Mouse (Mus musculus): ENCODE data around the gene Rcor1.

The Rcor1 gene

GRCm38 (mm10) chr12:111038976-111039612 lies at the start of gene Rcor1:
TSS of gene Rcor1 (plus strand) at chr12:111039351.
- DNase-seq (ENCODE audit: low spot score in 2 of 2), result peak; percentile 98 to 99

DNA sequence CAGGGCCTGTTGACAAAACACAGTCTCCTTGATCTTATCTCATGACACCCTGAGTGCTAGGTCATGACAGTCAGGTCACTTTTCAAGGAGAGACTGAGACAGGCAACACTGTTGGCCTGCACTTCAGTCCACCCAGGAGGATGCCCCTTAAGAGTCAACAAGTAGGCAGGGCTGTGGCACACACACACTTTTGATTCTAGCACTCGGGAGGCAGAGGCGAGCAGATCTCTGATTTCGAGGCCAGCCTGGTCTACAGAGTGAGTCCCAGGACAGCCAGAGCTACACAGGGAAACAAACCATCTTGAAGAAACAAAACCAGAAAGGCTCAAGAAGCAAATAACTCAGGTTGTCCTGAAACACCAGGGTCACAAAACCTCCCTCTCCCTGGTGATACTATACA lies 49.7 kb upstream of the Rcor1 start:
- DNase-seq (ENCODE audit: low spot score in 2 of 2), result no peak

GRCm38 (mm10) chr12:110990500-110990899 lies 48.7 kb upstream of the Rcor1 start:
- no peak for DNase-seq (ENCODE audit: low spot score in 2 of 2)

GRCm38 (mm10) chr12:110991361-110992127 lies 47.6 kb upstream of the Rcor1 start:
- peak; percentile 51 to 72 for DNase-seq (ENCODE audit: low spot score in 2 of 2)

GRCm38 (mm10) chr12:110992128-110992553 lies 47.0 kb upstream of the Rcor1 start:
- DNase-seq (ENCODE audit: low spot score in 2 of 2), result peak; percentile 91 to 95

- peak in 1 of 2 experiments; percentile 21 for DNase-seq (ENCODE audit: low spot score in 2 of 2)
Observed at GRCm38 (mm10) chr12:110992771-110993170, 46.4 kb upstream of the Rcor1 start.

DNA sequence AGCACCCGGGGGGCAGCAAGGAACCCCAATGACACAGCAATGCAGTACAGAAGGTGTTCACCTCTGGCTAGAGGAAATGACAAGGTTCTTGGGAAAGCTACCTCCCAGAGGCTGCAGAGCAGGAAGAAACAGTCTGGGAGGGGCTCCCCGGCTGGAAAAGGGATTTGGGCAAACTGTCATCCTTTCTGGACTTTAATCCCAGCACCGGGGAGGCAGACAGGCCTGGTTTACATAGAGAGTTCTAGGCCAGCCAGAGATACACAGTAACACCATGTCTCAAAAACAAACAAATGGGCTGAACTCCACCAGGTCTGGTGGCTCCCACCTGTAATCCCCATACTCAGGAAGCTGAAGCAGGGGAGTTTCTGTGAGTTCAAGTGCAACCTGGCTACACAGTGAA lies 45.9 kb upstream of the Rcor1 start:
- DNase-seq (ENCODE audit: low spot score in 2 of 2), result no peak

- DNase-seq (ENCODE audit: low spot score in 2 of 2), result no peak
Observed at GRCm38 (mm10) chr12:110994666-110995065, 44.5 kb upstream of the Rcor1 start.

- DNase-seq (ENCODE audit: low spot score in 2 of 2), result no peak
Observed at GRCm38 (mm10) chr12:110998092-110998491, 41.1 kb upstream of the Rcor1 start.

DNA sequence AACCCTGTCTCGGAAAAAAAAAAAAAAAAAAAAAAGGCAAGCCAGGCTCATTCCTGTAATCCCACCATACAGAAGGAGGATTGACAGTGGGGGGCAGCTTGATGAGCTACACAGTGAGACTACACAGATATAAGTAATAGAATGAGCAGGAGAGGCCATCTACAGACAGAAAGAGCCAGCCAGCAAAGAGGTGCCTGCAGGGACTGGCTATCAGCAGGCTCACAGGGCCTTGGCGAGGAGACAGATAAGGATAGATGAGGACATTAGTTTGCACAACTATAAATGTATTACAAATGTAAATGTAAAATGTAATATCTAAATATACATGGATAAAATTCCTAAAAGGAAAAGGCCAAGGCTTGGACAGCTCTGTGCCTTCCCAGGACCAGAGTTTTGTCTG lies 39.3 kb upstream of the Rcor1 start:
- DNase-seq (ENCODE audit: low spot score in 2 of 2), result no peak

GRCm38 (mm10) chr12:111000956-111001355 lies 38.2 kb upstream of the Rcor1 start:
- DNase-seq (ENCODE audit: low spot score in 2 of 2), result no peak

DNA sequence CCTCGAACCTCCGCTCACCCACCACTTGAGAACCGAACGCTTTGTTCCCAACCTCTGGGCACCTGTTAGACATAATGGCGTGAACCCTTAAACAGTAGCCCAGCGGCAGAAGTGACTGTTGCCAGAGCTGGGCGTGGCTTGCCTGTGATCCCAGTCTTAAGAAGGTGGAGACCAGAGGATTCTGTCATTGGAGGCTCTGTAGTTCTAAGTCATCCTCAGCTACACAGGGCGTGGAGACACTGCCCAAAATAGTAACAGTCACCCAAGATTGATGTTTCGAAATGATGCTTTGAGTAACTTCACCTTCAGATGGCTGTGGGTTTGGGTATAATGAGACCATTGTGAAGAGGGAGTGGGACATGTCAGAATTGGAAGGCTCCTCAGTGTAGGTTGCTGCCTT lies 35.0 kb upstream of the Rcor1 start:
- DNase-seq (ENCODE audit: low spot score in 2 of 2), result no peak

GRCm38 (mm10) chr12:111005803-111006202 lies 33.3 kb upstream of the Rcor1 start:
- no peak for DNase-seq (ENCODE audit: low spot score in 2 of 2)

DNA sequence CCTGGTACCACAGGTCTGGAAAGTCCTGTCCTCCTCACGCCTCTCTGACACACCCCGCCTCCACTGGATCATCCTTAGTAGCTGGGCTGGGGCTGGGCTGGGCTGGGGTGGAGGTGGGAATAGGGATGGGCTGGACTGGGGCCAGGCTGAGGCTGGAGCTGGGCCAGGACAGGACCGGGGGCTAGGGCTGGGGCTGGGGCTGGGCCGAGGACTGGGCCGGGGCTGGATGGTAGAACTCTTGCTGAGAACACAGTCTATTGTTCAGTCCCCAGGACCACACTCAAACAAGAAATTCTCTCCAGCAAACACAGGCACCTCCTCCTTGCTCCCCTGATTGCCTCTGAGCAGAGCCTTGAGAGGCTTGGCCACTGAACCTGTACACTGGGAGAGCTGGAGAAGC lies 32.8 kb upstream of the Rcor1 start:
- no peak for DNase-seq (ENCODE audit: low spot score in 2 of 2)

DNA sequence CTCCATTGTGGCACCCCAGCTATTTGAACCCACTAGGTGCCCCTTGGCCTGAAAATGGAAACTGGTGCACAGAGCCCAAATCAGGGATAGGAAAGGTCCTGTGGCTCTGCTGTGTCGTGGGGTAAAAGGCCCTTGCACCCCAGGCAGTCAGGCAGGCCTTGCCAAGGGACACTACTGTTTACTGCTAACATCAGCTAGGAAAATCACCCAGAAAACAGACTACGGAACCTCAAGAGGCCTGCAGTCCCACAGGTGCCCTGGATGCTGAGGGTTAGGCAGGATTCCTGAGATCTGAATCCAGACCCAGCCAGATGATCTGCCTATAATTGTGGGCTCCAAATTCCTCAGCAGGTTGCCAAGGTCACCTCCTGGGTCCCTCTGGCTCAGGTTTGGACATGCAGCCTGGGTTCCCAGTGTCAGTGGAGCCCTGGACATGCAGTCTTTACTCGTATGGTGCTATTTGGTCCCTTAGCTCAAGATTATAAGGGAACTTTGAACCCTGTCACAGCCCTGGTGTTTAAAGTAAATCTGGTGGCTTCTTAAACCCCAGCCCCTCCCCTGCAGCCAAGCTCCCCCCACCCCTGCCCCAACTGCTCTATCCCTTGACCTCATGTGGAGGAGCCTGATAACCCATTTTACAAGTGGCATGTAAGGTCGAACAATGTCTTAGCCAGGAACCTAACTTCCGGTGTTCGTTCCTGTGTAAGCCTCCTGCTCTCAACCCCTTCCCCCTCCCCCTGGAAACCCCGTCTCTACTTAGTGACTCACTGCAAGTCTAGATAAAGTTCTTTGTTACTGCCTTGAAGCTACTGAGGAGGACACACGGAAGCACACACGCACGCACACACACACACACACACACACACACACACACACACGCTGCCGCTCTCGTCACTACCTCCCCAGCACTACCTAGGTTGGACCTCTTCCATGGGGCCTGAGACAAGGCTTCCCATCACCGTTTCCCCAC lies 31.7 kb upstream of the Rcor1 start:
- no peak for DNase-seq (ENCODE audit: low spot score in 2 of 2)

- no peak for DNase-seq (ENCODE audit: low spot score in 2 of 2)
Observed at GRCm38 (mm10) chr12:111008500-111009490, 30.4 kb upstream of the Rcor1 start.

- DNase-seq (ENCODE audit: low spot score in 2 of 2), result no peak
Observed at GRCm38 (mm10) chr12:111009615-111010257, 29.4 kb upstream of the Rcor1 start.

DNA sequence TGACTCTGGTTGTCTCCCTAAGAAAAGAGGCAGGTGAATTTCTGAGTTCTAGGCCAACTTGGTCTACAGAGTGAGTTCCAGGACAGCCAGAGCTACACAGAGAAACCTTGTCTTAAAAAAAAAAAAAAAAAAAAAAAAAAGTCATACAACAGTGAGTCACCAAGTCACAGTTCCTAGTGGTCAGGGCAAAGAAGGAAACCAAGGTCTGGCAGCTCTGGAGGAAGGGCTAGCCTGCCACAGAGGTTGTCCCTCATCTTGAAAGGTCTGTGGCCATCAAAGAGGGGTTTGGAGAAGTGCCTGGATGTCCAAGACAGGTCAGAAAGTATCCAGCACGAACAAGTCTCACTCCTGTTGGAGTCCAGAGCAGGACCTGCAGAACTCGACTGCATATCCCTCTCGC lies 22.3 kb upstream of the Rcor1 start:
- no peak for DNase-seq (ENCODE audit: low spot score in 2 of 2)

GRCm38 (mm10) chr12:111018068-111018467 lies 21.1 kb upstream of the Rcor1 start:
- no peak for DNase-seq (ENCODE audit: low spot score in 2 of 2)

GRCm38 (mm10) chr12:111019086-111019485 lies 20.1 kb upstream of the Rcor1 start:
- DNase-seq (ENCODE audit: low spot score in 2 of 2), result no peak

All from cerebellum, postnatal 4 days (tissue).